Mouse (Mus musculus): ENCODE measurements around the gene Fcgr1. TPM values are rescaled to one million over a fixed set of nuclear protein-coding genes. Genes with fewer than 3 reads are reported as not detected.

The Fcgr1 gene
- 0.24 TPM for total RNA-seq (2023)

DNA sequence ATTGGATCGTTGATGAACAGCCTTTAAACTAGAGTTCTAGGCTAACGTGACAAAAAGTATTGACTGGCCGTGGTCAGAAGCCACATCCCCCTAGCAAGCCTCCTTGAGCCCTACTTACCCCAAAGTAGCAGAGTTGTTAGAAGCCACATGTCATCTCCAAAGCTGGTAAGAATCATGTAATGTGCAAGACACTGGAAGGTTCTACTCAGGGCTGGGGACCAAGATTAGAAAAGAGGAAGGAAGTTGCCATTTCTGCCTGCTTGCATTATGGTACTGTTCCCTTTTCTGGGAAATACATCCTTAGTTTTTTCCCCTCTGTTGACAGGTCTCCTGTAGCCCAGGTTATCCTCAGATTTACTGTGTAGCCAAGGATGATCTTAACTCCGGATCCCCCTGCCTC lies at the start of gene Fcgr1:
Gene Fcgr1 (minus strand): TSS at position 183 of the 400 bp plus-strand sequence.

DNA sequence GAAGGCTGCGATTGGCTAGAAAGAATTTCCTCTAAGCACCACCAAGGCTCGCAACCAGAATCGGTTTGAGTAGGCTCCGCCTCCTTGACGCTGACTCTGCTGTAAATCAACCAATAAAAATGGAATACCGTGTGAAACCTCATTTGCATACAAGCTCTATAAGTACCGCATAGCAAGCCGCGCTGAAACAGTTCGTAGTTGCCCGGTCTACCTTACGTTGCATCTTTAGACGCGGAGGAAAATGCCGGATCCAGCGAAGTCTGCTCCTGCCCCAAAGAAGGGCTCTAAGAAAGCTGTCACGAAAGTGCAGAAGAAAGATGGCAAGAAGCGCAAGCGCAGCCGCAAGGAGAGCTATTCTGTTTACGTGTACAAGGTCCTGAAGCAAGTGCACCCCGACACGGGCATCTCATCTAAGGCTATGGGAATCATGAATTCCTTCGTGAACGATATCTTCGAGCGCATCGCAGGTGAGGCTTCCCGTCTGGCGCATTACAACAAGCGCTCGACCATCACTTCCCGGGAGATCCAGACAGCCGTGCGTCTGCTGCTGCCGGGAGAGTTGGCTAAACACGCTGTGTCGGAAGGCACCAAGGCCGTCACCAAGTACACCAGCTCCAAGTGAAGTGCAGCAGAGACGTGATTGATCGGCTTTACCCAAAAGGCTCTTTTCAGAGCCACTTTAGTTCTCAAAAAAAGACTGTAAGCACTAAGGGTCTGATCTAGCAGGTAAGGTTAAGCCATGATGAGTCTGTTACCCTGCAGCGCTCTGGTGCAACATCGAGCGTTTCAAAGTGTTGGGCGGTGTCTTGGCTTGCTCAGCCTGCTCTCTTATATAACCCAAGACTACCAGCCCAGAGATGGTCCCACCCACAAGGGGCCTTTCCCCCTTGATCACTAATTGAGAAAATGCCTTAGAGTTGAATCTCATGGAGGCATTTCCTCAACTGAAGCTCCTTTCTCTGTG lies 24.0 kb downstream of the Fcgr1 start, which contains the start of gene Hist2h2bb:
Gene Hist2h2bb (plus strand): TSS at position 242 of the 964 bp plus-strand sequence.

GRCm38 (mm10) chr3:96268051-96268775 lies 25.6 kb downstream of the Fcgr1 start, which contains the start of gene Hist2h3b:
Hist2h3b (plus strand) TSS chr3:96268654.

GRCm38 (mm10) chr3:96262979-96263550 lies 30.7 kb downstream of the Fcgr1 start, which contains the start of gene Hist2h4:
Hist2h4 (minus strand) TSS chr3:96263311.

DNA sequence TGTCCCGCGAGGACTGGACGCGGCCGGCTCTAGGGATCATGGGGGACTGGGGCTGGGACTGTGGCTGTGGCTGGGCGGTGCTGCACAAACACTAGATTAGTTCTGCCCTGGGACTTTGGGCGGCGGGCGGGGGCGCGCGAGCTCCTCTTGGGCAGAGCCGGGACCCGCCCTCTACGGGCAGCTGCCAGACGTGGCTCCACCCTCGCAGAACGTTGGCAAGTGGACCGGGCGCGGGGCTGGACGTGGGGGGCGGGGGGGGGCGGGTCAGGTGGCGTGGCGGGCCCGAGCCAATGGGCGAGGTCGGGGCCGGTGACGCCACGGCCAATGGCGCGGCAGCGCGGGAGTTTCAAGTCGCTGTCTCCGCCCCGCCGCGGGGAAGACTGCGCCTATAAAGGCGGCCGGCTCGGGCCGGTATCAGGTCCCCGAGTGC lies 47.3 kb downstream of the Fcgr1 start, which contains the start of gene Hist2h3c1:
Gene Hist2h3c1 (plus strand): TSS at position 259 of the 430 bp plus-strand sequence.

GRCm38 (mm10) chr3:96245003-96245886 lies 48.5 kb downstream of the Fcgr1 start, which contains the start of gene Hist2h2aa1:
Hist2h2aa1 (plus strand) TSS chr3:96245497.

DNA sequence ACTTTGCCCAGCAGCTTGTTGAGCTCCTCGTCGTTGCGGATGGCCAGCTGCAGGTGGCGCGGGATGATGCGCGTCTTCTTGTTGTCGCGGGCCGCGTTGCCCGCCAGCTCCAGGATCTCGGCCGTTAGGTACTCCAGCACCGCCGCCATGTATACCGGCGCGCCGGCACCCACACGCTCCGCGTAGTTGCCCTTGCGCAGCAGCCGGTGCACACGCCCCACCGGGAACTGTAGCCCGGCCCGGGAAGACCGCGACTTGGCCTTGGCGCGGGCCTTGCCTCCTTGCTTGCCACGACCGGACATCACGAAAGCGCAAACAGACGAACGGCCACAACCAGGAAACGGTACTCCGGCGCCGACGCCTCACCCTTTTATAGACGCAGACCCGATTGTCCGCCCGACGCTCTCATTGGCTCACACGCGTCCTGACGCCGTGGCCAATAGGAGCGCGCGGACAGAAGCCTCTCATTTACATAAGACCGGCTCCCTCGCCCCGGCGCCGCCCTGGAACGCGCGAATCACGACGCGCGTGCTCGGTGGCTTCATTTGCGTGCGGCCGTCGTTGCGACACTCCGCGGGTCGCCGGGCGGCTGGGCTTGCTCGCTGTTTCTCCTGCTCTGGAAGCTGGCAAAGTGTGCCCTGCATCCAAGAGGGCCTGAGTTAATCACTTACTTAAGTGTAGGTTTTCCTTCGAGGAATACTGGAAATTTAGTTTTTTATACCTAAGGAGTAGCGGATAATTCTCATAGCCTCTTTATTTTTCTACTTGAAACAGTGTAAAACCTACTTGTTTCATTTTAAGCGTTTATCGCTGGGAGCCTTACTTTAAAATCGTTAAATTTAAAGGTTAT lies 53.6 kb downstream of the Fcgr1 start, which contains the start of gene Hist2h2aa2:
Gene Hist2h2aa2 (minus strand): TSS at position 328 of the 850 bp plus-strand sequence.

GRCm38 (mm10) chr3:96238954-96239793 lies 54.6 kb downstream of the Fcgr1 start, which contains the start of gene Hist2h3c2:
Hist2h3c2 (minus strand) TSS chr3:96239127.

Other genes starting within 250 kb of the Fcgr1 start
- gene Vps45, start 235.5 kb downstream of the Fcgr1 start, total RNA-seq (2023), result 12.4 TPM
- 27.0 TPM for gene Otud7b, start 189.4 kb downstream of the Fcgr1 start, total RNA-seq (2023)
- 1.9 TPM for gene Mtmr11, start 132.0 kb downstream of the Fcgr1 start, total RNA-seq (2023)
- gene Sf3b4, start 121.6 kb downstream of the Fcgr1 start, total RNA-seq (2023), result 78.1 TPM
- gene Sv2a, start 112.8 kb downstream of the Fcgr1 start, total RNA-seq (2023), result 3.9 TPM
- gene Bola1, start 74.3 kb downstream of the Fcgr1 start, total RNA-seq (2023), result 10.8 TPM
- gene Hist2h2ab, start 74.1 kb downstream of the Fcgr1 start, total RNA-seq (2023), result 1.8 TPM
- gene Hist2h2ac, start 73.1 kb downstream of the Fcgr1 start, total RNA-seq (2023), result 48.7 TPM
- gene Hist2h2be, start 72.8 kb downstream of the Fcgr1 start, total RNA-seq (2023), result 1.9 TPM
- 2.4 TPM for gene Hist2h3c2, start 54.8 kb downstream of the Fcgr1 start, total RNA-seq (2023)
- 338 TPM for gene Hist2h2aa2, start 53.7 kb downstream of the Fcgr1 start, total RNA-seq (2023)
- gene Hist2h2aa1, start 48.5 kb downstream of the Fcgr1 start, total RNA-seq (2023), result 7.8 TPM
- not detected for gene Hist2h3c1, start 47.3 kb downstream of the Fcgr1 start, total RNA-seq (2023)
- gene Hist2h4, start 30.7 kb downstream of the Fcgr1 start, total RNA-seq (2023), result 53.0 TPM
- gene Hist2h3b, start 25.3 kb downstream of the Fcgr1 start, total RNA-seq (2023), result 64.4 TPM
- gene Hist2h2bb, start 24.2 kb downstream of the Fcgr1 start, total RNA-seq (2023), result 149 TPM
- gene BC107364, start 158.3 kb upstream of the Fcgr1 start, total RNA-seq (2023), result not detected
- gene Hfe2, start 231.2 kb upstream of the Fcgr1 start, total RNA-seq (2023), result not detected

Data from CD8-positive naive resting alpha-beta T cell, adult 57 days (primary cell).